Mouse (Mus musculus): ENCODE results near the gene Dtnb.
A peak's percentile ranks its signal among the peaks of the same experiment; 100 is the strongest.

Gene Dtnb

DNA sequence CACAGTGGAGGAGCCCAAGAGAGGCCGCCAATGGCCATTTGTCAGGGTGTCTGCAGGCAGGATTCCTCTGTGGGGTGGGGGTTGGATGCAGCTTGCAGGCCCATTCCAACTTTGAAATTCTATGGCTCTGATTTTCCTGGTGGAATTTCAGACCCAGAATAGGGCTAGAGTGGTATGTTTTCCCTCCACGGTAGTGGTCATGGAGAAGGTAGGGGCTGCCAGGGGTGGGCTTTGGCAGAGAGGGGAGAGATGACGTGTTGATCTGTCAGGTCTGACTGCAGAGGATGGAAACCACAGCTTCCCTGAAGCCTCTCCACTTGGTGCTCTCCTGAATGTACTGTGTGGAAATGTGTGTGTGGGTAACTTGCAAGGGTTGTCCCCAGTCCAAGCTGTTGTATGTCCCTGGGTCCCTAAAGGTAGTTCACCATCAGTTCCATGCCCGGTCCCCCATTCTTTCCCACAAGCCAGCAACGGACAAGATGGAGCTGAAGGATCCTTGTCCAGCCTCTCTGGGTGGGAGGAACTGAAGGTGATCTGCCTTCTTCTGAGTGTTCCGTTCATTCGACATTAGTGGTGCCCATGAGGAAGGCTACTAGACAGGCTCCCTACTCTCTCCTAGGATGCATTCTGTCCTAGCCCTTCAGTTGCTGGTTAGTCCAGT is 237.5 kb downstream of the Dtnb start:
- DNase-seq = no peak

DNA sequence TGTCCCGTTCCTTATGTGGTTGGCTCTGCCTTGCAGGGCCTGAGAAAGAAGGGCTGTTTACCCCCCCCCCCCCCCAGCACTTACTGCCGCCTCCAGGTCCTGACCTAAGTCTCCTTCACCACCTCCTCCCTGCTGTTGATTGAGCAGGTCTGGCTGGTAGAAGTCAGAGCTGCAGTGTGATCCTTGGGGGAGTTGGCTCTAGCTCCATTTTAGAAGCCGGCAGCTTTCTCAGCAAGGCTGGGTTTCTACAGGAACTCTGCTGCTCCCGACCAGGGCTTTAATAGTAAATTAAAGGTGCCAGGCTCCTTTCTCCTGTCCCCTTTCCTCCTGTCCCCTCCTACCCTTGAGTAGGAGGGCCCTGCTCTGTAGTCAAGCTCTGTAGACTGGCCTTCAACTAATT is 238.3 kb downstream of the Dtnb start:
- no peak for DNase-seq

DNA sequence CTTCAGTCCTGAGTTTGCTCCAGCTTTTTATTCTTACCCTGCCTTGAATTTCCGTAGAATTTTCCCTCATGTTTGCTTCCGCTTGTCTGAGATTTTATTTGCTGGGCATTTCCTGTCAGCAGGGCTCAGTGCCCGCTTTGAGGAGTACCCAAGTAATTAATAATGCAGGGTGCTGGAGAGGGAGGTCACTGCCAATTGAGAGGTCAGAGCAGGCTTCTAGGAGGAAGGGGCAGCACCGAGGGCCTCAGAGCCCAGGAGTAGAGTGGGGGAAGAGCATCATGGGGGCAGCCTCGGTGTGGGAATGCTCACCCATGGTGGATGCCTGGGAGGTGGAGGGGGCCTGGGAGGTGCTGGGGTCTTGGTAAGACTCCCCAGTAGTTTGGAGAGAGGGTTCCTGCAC is 239.4 kb downstream of the Dtnb start:
- no peak for DNase-seq

DNA sequence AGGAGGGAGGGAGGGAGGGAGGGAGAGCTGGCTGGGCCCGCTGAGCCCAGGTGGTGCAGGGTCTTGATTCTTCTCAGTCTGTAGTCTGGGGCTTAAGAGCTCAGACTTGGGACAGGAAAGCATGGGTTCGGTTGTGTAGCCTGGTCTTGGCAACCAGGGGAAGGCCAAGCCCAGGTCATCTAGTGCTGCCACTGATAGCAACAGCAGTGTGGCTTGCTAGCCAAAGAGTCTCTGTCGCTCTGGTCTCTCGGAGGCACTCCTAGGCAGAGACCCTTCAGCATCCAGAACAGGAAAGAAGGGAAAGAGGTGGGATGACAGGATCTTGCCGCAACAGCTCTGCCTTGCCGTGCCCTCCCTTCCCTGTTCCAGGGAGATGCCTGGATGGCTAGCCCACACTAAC is 240.1 kb downstream of the Dtnb start:
- no peak for DNase-seq

DNA sequence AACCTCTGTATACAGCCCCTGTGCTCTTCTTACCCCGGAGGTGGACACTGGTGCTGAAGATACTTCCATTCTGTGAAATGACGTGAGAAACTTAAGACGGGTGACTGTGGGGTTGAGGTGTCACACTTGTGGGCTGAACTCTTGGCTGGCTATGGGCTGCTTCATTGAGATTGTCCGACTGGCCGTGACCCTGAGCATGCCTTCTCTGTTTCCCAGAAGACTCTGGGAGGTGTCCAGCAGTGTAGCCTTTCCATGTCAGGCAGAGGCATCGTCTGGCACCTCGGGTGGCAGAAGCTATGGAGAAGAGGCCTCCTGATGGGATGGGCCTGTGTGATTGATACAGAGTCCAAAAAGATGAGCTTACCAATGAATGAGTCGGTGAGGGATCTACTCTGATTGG is 241.0 kb downstream of the Dtnb start:
- DNase-seq = no peak

DNA sequence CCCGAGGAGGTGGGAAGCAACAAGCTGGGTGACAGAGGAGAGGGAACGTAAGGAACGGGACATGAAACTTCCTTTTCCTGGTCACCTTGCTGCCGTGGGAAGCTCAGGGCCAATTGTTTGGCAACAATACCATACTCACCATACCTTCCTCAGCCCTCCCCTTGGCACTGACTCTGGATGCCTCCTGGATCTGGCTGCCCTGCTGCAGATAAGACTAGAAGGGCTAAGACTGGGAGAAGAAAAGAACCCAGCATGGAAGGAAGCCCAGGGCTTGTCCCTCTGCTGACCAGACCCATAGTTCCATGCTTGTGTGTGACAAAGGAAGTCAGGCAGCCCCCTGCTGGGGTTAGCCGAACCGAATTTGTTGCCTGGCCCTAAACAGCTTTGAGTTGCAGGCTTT is 243.2 kb downstream of the Dtnb start:
- DNase-seq = no peak

DNA sequence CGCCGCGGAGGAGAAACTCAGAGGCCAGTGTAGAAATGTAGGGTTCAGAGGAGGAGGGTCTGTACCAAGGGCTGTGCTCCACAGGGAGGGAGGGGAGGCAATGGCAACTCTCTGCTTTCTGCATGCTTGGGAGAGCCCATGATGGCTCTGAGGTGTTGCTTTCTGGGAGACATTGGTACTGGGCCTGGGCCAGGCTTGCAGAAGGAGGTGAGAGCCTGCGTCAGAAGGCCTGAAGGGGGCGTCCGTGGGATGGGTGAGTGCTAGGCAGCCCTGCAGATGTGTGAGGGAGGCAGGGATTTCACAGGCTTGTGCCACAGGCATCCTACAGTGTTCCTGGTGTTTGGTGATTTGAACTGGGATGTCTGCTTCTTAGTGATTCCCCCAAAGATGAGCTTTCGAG is 244.9 kb downstream of the Dtnb start:
- peak; percentile 87 for DNase-seq

DNA sequence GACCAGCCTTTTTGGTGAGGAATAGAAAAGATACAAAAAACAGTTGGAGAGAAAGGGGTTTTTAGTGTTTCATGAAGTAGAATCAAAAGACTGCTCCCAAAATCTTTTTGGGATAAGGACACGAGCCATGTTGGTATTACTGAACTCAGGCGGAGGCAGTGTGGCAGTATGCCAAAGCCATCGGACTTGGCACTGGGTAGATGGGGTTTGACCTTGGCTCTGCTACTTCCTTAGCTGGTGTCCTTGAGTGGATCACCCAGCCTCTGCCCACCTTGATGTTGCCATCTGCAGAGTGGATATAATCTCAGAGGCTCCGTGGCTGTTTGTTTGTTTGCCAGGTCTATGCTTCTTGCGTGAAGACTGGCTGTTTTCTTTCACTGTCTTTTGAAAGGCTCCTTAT is 245.4 kb downstream of the Dtnb start:
- no peak for DNase-seq

DNA sequence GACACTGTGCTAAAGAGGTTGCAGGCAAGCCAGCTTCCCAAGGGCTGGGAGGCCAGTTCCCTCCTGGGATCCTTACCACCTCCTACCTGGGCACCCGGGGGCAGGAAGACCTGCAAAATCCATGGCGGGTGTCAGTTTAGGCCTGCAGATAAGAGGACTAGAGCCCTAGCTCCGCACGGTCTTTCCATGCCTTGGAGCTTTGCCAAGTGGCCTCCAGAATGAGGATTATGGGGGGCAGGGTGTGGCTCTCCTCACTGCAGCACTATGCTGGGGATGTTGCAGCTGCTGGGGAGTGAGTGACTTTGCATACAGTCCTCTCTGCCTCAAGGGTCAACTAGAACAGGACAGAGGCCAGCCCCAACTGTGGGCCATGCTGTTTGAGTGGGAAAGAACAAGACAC is 247.7 kb downstream of the Dtnb start:
- DNase-seq = no peak

DNA sequence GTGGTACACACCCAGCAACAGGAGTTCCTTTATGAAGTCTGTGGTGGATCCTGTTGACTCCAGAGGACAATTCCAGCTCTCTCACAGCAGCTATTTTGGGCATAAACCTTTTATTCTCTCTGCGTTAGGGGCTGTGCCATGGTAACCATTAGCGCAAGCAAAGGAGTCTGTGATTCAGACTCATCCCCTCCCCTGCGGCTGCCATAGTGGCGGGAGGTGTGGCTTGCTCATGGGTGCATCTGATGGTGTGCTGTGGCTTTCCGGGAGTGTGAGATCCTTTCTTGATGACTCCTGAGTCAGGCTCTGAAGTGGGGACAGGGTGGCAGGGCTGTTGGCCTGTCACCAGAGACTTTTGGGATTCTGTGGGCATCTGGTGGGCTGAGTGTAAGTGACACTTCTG is 251.2 kb downstream of the Dtnb start:
- DNase-seq = peak; percentile 83

DNA sequence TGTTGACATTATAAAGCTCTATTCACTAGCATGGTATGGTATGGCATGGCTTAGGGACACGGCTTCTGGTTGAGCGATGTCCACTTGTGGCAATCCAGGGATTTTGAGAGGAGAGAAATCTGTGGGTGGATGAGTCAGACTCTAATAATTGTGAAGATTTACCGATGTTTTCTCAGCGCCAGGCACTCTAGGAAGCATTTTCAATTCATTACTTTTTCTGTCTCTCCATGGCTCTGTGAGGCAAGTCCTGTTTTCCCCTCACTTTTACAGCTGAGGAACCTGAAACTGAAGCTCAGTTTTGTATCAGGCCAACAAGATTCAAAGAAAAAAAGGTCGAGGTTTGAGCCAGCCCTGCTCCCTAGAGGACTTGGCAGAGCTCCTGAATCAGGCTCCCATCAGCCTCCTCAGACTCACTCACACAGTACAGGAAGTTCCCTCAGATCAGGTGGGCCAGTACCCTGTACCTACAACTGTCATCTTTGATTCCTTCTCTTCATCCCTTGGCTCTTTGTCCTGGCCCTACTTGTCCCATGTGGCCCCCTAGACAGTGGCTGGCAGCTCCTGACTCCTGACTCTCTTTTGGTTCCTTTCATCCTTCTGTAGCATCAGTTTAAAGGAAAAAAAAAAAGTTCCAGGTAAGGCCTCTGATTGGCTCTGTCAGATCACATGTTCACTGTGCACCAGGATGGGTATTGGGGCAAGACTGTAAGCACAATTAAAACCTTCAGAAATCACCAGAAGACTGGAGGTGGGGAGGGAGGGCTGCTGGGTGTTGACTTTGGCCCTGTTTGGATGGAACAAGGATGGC is 252.9 kb downstream of the Dtnb start:
- DNase-seq = no peak

DNA sequence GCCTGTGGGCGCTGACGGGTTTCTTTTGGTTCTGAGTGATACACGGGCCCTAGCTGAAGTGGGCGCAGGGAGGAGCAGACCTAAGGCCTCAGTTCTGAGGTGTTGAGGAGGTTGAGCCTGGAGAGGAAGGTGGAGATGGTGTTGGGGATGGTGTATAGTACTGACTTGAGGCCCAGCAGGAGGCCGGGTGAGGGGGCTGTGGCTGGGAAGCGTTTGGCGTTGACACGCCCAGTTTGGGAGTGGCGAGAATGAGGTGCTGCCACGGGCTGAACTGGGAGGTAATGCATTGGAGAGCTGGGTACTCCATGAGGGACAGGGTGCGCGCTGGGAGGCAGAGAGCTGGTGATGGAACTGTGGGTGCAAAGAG is 253.5 kb downstream of the Dtnb start:
- no peak for DNase-seq

DNA sequence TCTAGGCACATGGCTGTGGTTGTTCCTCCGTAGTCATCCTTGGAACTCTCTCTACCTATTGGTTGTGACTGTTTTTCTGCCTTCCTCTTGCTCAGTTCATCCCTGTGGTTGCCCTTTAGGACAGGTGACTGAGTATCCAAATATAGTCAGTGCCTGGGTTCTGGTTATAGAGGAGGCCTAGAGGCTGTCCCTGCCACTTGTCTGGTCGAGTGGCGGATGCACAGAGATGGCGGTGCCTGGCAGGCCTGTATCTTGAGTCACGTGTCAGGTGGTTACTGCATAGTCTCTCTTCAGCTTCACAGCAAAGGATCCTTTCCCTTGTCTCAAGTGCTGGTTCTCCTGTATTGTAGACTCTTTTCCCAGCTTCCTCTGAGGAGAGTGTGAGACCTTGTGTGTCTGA is 255.6 kb downstream of the Dtnb start:
- DNase-seq = no peak
